Mouse (Mus musculus): ENCODE data around the gene Gm49322. TPM values are rescaled to one million over a fixed set of nuclear protein-coding genes. Genes with fewer than 3 reads are reported as not detected.
A peak's percentile ranks its signal among the peaks of the same experiment; 100 is the strongest.
"Not testable (repeated sequence)": the region's sequence is repeated elsewhere in the genome, so short reads cannot be mapped to it uniquely, and the experiment has no call there.

Gm49322 gene
- total RNA-seq, 2 experiments from 2014 or later, result 0.55 to 0.71 TPM

DNA sequence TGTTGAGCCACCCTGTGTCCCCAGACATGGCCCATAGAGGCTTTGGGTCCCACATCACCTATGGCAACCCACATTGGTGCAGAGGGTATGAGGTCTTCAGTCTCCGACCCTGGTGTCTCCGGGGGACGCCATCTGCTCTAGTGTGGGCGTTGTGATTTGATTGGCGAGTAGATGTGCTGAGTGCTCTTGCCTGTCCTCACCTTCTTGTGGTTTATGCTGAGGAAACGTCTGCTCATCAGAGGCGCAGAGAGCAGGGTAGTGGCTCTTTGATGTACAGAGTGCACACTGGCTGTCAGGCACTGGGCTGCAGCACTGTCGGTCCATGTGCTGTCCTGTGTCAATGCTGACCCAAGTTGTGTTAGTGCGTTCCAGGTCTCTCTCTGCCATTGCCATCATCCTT is 23.1 kb downstream of the Gm49322 start:
- DNase-seq, result no peak
- intact Hi-C loops (cut with DNase I), result no loop called here

DNA sequence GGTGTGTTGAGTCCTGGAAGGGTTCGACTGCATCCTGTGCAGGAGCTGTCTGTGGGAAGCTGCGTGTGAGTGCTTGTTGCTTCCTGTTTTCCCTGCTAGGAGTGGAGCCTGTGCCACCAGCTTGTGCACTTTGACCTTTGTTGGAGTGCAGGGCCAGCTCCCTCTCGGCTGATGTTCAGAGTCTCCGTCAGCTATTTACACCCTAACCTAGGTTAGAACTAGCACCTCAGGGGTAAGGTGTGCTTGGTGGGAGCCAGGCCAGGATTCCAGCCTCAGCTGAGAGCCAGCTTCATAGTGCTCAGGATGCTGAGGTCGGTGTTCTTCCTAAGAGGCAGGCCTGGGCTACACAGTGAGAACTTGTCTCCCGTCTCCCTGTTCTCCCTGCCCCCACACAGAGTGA is 29.5 kb downstream of the Gm49322 start:
- intact Hi-C loops (cut with DNase I), result loop anchor here (2.0 kb wide), 1 partner anchor 15 kb away; no protein-coding TSS in a partner anchor
- no peak for DNase-seq

DNA sequence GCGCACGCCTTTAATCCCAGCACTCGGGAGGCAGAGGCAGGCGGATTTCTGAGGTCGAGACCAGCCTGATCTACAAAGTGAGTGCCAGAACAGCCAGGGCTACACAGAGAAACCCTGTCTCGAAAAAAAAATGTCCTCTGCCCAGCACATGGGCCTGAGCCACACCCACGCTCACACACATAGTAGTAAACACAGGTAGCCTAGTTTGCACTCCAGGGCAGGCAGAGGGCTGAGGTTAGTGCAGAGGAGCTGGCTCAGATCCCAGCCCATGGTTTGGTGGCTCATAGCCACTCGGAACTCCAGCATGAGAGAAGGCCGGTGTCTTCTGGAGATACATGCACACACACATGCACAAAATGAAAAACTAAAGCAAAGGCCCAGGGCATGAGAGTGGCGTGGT is 41.1 kb downstream of the Gm49322 start:
- intact Hi-C loops (cut with DNase I), result no loop called here

DNA sequence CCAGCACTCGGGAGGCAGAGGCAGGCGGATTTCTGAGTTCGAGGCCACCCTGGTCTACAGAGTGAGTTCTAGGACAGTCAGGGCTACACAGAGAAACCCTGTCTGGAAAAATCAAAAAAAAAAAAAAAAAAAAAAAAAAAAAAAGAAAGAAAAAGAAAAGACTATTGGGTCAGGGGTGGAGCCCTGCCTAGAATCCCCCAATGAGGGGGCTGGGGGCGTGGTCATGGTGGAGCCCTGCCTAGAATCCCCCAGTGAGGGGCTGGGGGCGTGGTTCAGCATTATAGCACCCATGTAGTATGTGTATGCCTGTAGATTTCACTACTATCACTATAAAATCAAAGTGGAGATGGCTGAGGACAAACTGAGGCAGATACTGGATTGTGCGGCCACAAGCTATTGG is 44.1 kb downstream of the Gm49322 start:
- intact Hi-C loops (cut with DNase I), result loop anchor here (2.0 kb wide), 1 partner anchor 15 kb away; no protein-coding TSS in a partner anchor
- not testable (repeated sequence) for DNase-seq

More for the DNA sequence above, 41.1 kb downstream of the Gm49322 start:
- DNase-seq, result no peak

DNA sequence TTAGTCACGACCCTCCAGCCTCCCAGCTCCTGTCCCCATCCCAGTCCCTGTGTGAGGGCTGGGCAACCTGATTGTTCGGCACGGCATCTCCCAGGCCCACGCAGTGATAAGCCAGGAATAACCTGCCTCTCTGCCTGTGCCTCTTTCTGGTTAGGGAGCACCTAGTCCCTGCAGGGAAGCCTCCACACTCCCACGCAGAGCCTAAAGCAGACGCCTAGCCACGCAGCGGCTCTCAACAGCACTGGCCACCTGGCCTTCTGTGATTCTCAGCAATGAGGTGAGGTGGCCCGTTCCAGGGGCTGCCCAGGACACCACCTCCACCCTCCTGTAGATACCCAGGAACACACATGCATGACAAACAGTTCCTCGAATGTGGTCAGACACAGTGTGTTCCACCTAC is 44.6 kb downstream of the Gm49322 start:
- DNase-seq, result no peak
- intact Hi-C loops (cut with DNase I), result loop anchor here (2.0 kb wide), 1 partner anchor 16 kb away; no protein-coding TSS in a partner anchor

DNA sequence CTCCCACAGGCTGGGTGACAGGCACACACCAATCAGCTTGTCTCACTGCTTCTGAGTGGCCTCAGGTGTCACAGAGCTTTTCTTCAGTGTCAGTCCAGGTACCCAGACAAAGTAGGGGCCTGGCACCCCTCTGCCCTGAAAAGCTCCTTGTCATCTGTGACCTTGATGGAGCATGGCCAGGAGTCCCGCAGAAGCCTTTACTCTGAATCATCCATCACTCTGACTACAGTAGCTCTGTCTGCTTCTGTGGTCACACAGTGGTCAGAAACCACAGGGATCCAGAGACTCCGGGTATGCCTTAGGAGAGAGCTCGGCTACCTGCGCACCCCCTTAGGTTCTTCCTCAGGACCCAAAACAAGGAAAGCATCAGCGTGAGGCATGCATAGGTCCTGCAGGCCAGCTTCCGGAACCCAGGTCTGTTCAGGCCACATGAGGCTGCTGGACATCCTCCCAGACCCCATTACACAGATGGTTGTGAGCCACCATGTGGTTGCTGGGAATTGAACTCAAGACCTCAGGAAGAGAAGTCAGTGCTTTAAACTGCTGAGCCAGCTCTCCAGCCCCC is 47.4 kb downstream of the Gm49322 start:
- intact Hi-C loops (cut with DNase I), result no loop called here
- DNase-seq, result no peak

DNA sequence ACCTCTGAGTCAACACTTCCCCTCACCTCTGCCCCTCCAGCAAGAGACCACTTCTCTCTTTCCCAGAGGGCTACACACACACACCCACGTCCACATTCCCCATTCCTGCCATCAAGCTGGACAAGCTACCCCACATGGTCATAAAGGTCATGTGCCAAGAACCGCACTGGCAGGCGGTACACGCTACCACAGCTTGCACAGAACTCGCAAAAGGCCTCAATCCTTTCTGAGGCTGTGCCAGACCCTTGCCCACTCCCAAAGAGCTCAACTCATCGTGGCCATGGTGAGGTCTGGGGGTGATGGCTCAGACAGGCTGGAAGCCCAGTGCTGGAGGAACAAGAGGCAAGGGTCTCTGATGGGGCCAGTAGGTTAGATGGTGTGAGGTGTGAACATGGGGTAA is 49.0 kb downstream of the Gm49322 start:
- intact Hi-C loops (cut with DNase I), result loop anchor here (5.0 kb wide), 1 partner anchor 33 kb away; the partner anchor contains the start of gene Csnk1g2

DNA sequence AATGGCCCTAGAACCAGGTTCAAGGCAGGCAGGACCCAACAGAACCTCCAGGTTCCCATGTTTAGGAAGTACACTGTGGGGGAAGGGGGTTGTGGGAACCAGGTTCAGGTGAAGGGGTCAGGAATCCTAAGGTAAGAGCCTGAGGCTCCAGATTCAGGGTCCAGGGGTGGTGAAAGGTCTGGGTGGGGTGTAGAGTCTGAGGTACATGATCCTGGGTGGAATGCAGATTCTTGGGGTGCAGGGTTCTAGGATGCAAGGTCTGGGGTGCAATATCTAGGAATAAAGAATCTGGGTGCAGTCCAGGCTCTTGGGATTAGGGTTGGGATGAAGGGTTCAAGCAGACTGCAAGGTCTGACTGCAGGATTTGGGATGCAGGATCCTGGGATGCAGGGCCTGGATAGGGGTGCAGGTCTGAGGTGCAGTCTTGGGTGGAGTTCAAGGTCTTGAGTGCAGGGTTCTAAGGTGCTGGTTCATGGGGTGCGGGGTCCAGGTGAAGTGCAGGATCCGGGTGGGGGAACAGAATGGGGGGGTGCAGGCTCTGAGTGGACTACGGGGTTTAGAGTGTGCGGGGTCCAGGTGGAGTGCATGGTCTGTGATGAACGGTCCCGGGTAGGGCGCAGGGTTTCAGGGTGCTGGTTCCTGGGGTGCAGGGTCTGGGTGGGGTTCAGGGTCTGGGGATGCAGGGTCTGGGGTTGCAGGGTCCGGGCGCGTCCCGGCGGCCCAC is 49.7 kb downstream of the Gm49322 start:
- intact Hi-C loops (cut with DNase I), result loop anchor here (5.0 kb wide), 1 partner anchor 33 kb away; the partner anchor contains the start of gene Csnk1g2
- DNase-seq, result no peak

More for the DNA sequence above, 49.0 kb downstream of the Gm49322 start:
- no peak for DNase-seq

DNA sequence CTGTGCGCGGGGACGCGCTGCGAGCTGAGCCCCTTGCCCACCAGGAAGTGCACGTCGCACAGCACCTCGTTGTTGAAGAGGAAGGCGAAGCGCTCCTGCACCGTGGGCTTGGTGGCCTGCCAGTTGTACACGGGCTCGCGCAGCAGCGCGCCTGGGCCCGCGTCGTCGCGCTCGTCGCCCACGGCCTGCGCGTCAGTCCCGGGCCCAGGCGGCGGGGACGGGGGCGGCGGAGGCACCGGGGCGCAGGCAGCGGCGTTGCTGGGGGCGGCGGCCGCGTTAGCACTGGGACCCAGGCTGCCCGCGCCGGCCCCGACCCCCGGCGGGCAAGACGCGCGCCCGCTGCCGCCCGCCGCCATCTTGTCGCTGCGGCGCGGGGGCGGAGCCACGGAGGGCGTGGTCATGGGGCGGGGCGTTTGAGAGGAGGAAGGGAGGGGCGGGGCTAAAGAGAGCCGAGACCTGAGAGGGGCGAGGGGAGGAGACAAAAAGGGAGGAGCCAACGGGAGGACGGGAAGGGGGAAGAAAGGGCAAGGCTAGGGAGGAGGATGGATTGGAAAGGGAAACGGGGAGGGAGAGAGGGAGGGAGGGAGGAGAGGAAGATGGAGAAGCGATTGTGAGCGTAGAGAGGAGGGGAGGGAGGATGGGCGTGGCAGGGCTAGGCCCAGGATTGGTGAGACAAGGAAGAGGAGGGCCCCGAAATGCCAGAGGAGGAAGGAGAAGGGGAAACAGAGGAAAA is 50.5 kb downstream of the Gm49322 start:
- intact Hi-C loops (cut with DNase I), result loop anchor here (5.0 kb wide), 1 partner anchor 34 kb away; the partner anchor contains the start of gene Csnk1g2
- peak; percentile 97 to 98 for DNase-seq

DNA sequence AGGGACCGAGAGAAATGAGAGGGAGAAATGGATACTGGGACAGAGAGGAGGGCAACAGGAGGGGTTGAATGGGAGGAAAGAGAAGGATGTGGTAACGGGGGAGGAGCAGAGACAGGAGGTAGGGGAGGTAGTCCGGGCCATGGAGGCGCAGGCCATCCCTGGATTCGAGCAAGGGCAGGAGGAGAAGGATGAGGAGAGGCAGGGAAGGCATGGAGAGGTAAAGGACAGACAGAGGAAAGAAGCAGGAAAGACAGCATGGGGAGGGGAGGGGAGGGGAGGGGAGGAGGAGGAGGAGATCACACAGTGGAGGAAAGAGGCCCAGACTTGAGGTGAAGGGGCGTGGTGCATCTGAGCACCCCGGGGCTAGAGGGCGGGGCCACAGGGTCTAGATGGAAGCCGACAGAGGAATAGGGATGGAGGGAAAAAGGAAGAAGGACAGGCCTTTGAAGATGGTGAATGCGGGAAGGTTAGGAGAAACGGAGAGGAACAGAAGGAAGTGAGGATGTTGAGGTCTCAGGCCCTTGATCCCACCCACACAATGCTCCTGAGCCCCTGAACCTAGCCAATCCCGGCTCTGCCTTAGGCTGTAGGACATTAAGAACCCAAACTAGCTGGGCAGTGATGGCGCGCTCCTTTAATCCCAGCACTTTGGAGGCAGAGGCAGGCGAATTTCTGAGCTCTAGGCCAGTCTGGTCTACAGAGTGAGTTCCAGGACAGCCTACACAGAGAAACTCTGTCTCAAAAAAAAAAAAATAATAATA is 51.2 kb downstream of the Gm49322 start, which contains the start of gene Btbd2:
TSS of gene Btbd2 (minus strand) at position 209 of the 761 bp plus-strand sequence.
- intact Hi-C loops (cut with DNase I), result loop anchor here (5.0 kb wide), 1 partner anchor 35 kb away; the partner anchor contains the start of gene Csnk1g2
- no peak for DNase-seq

DNA sequence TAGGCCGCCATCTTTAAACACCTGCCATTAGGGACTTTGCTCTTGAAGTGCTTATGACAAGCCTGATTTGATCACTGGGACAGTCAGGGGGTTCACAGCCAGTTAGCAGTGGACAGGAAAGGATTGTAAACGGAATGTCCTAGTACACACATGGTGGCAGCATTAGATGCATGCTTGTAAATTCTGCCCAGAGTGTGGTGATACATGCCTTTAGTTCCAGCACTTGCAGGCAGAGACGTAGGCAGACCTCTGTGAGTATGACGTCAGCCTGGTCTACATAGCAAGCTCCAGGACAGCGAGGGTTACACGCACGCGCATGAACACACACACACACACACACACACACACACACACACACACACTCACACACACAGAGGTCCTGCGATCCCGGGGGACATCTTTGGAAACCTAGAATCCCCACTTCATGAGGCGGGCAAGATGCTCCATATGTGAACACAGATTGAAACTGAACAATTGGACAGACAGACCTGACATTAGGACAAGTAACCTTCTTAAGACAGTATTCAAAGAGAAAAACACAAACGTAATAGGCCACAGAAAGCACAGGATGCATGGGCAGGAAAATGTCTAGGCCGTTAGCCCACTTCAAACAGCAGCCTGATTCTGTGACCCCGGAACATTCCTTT is 52.5 kb downstream of the Gm49322 start:
- intact Hi-C loops (cut with DNase I), result loop anchor here (5.0 kb wide), 1 partner anchor 36 kb away; the partner anchor contains the start of gene Csnk1g2
- no peak for DNase-seq

DNA sequence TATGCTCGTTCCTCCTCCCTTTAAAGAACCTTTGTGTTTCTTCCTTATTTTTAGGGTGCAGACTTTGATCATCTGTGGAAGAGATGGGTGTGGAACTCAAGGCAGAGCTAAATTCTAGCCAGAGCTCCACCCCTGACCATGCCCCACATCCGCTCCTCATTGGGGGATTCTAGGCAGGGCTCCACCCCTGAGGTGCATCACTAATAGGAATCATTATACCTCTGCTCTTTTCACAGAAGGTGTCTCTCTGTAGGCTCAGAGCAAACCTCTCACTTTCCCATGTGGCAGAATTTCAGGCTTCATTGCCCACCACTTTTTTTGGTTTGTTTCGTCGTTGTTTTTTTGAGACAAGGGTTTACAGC is 53.0 kb downstream of the Gm49322 start:
- DNase-seq, result no peak
- intact Hi-C loops (cut with DNase I), result loop anchor here (1.0 to 5.0 kb wide), 2 partner anchors 26 to 37 kb away; partner anchors contain the start of gene Csnk1g2

DNA sequence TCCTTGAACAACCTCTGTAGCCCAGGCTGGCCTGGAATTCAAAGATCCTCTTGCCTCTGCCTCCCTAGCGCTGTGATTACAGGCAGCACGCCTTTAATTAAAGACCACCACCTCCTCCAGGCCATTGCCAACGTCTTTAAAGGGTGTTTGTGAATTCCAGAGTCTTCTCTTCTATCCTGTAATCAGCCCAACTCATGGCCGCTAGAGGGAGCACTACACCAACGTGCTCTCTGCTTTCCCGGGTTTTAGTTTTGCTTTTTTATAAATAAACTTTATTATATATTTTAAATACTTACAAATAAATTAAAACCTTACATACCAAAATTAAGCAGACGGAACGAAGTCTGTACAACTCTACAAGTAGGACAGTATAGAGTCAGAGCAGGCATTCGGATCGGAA is 53.4 kb downstream of the Gm49322 start:
- DNase-seq, result peak; percentile 81 to 88
- intact Hi-C loops (cut with DNase I), result loop anchor here (1.0 to 5.0 kb wide), 2 partner anchors 26 to 37 kb away; partner anchors contain the start of gene Csnk1g2

DNA sequence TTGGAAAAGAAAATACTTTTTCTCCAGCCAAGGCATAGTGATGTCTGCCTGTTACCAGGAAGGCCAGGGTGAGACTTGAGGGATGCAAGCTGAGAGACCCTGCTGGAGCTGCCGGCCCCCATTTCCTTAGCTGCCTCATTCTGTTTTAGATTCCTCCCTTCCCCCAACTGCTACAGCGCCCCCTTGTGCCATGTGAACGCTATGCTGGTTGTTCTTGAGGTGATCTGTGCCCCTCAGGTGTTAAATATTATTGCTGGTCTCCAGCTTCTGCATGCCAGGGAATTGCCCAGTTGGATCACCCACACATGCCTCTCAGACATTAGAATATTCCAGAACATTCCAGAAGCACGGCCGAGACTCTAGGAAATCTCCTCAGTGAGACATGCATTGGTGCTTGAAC is 55.3 kb downstream of the Gm49322 start:
- peak in 1 of 2 experiments; percentile 75 for DNase-seq
- intact Hi-C loops (cut with DNase I), result loop anchor here (2.0 kb wide), 1 partner anchor 14 kb away; no protein-coding TSS in a partner anchor

DNA sequence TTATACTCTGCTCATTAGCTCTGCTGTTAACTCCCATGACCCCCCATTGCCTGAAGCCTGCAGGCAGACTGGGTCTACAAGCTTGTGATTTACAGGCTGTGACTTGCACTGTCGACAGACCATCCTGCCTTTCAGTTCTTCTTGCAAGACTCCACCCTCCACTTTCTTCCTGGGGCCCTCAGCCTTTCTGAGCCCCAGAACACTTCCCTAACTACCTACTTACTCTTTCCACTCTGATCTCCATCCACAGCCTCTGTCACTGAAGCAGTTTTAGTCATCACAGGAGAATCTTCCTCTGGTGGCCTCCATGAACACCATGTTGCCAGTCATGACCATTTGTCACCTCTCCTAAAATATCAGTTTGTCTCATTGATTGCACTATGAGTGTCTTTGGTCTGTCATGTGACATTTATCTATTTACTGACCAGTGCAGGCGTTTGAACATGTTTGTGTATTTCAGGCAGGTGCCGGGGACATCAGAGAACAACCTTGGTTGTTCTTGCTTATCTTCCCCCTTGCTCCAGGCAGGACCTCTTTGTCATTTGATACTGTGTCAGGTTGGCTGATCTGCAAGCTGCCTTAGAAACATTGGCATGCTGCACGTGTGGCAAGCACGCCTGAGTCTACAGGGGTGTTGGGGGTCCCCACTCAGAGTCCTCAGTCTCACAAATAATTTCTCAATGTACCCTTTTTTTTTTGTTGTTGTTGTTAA is 57.8 kb downstream of the Gm49322 start:
- no peak for DNase-seq
- intact Hi-C loops (cut with DNase I), result no loop called here

DNA sequence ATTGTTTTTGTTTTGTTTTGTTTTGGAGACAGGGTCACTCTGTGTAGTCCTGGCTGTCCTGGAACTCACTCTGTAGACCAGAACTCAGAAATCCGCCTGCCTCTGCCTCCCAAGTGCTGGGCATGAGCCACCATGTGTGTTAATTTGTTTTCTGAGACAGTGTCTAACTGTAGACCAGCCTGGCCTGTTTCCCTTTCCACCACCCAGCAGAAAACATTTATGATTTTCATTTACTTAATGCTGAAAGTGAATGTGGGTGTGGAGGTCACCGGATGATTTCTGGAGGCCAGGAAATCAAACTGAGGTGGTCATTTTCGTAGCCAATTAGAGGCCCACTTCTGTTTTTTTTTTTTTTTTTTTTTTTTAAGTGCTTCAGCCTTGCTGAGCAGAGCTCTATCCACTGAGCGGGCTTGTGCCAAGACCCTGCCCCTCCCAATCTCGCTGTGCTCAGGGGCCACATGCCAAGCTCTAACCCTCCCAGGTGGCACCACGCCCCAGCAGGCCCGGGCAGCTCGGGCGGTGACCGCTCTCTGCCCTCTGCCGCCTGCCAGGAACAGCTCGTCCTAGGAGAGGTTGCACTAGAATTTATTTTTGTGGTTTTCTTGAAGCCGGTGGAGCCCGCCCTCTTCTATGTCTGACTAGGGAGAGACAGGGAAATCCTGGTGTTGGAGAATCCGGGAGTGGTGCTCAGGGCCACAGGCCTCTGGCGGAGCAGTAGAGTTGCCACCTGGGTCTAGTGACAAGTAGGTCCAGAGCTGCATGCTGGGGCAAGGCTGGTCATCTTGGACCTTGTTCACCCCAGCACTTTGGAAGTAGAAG is 58.6 kb downstream of the Gm49322 start:
- intact Hi-C loops (cut with DNase I), result no loop called here
- peak; percentile 91 to 94 for DNase-seq

DNA sequence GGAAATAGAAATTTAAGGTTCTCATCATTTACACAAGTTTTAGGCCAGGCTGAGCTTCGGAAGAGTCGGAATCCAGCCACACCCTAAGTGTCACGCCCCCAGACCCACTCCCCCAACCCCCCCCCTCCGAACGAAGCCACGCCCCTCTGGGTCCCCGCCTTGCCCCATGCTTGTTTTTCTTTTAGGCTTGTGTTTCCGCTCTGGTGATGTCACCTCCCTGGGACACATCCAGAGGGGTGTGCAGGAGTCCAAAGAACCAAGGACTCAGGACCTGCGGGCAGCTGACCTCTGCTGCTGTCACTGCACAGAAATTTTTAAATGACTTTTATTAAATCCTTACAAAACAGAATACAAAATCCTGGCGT is 59.2 kb downstream of the Gm49322 start:
- DNase-seq, result peak; percentile 84 to 88
- intact Hi-C loops (cut with DNase I), result no loop called here

All from heart, postnatal 14 days (tissue).